Comparison of ENCODE assay signal across 11 mouse cellular contexts in the genomic region with DNA sequence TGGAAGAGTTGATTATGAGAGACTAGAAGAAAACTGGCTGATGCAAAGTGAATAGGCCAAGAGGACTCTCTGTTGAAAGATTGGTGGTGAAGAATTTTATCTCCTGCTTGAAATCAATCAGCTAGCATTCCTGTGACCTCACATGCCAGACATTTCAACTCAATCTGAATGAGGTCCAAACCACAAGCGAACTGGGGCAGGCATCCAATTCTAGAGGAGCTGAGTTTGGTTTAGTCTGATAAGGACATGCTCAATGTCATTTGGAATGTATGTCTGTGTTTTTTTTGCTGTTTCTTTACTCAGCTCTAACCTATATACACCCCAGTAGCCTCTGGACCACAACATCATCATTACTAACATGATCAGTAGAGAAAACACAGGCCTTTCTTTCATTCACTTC.
DNase-seq lines count a peak whose midpoint lies in the region; ATAC-seq lines count a peak whose summit lies in the region.
"Had no signal": no experiment of that assay in that cellular context is flagged by ENCODE, and none has a peak within 500 bp of the region (broad histone marks: within the 10 kb centered on the region; RNA-seq: fewer than 3 reads in every experiment).

No protein-coding gene starts in this region.

- no peaks in the 10 kb centered on the region for H3K27me3 ChIP-seq in heart, embryonic 15.5 days
- H3K27me3 ChIP-seq: midbrain, embryonic 15.5 days had no signal

- no peaks in the 10 kb centered on the region for H3K9me3 ChIP-seq in heart, embryonic 15.5 days (replicated peaks)
- H3K9me3 ChIP-seq: midbrain, embryonic 15.5 days had no signal

- WGBS in heart, embryonic 15.5 days: 11% methylated on average over 1 of the region's 1 CpGs

- peak; percentile 47 for ATAC-seq in heart, embryonic 15.5 days (replicated peaks; ENCODE audit: insufficient number of reproducible peaks, insufficient read depth, low FRiP score, low read depth)
- ATAC-seq: midbrain, embryonic 15.5 days had no signal

- H3K4me3 ChIP-seq in heart, embryonic 15.5 days: no peak overlapping the region
- H3K4me3 ChIP-seq: midbrain, embryonic 15.5 days had no signal

- no peak overlapping the region for H3K9ac ChIP-seq in heart, embryonic 15.5 days
- H3K9ac ChIP-seq: midbrain, embryonic 15.5 days had no signal

- peaks cover 9% of the 10 kb centered on the region for H3K4me1 ChIP-seq in heart, embryonic 15.5 days (replicated peaks)
- H3K4me1 ChIP-seq: midbrain, embryonic 15.5 days had no signal

- H3K4me2 ChIP-seq in heart, embryonic 15.5 days: no peak overlapping the region
- H3K4me2 ChIP-seq: liver, embryonic 11.5 days; midbrain, embryonic 15.5 days had no signal

- H3K27ac ChIP-seq in heart, embryonic 15.5 days: peak overlapping the region; percentile 55
- H3K27ac ChIP-seq: midbrain, embryonic 15.5 days had no signal

- H3K36me3 ChIP-seq in heart, embryonic 15.5 days: no peaks in the 10 kb centered on the region
- H3K36me3 ChIP-seq: midbrain, embryonic 15.5 days had no signal

- DNase-seq in kidney, postnatal 4 days: peak; percentile 29 to 30
- no peak for DNase-seq in kidney, adult 11 months
- peak; percentile 68 for DNase-seq in adrenal gland, adult 8-10 months
- peak; percentile 66 for DNase-seq in lung, postnatal 25 days (ENCODE audit: low spot score)
- DNase-seq in spleen, adult 12 weeks (ENCODE audit: low spot score): no peak
- DNase-seq in gastrocnemius, postnatal 36 days: no peak
- DNase-seq: cerebellum, adult 9-11 months; gastrocnemius, postnatal 25 days had no signal

- intact Hi-C loops in gastrocnemius, postnatal 36 days (cut with DNase I): no loop called here

Comparison
In these comparisons a context has a peak if more than half of its experiments do, and no peak if none do; other contexts are left out.
1. DNase-seq: peak in kidney, postnatal 4 days (2 of 2), adrenal gland, adult 8-10 months (single experiment) and lung, postnatal 25 days (single experiment); none in kidney, adult 11 months (single experiment), spleen, adult 12 weeks (single experiment) and gastrocnemius, postnatal 36 days (0 of 2).